Mouse (Mus musculus): ENCODE data around the gene Lama5.
"Not testable (repeated sequence)": the region's sequence is repeated elsewhere in the genome, so short reads cannot be mapped to it uniquely, and the experiment has no call there.

The Lama5 gene

GRCm38 (mm10) chr2:180200681-180201080 lies 25.0 kb downstream of the Lama5 start:
- DNase-seq (ENCODE audit: low read depth, low spot score): no peak

GRCm38 (mm10) chr2:180198782-180199181 lies 26.9 kb downstream of the Lama5 start:
- no peak for DNase-seq (ENCODE audit: low read depth, low spot score)

GRCm38 (mm10) chr2:180197323-180198037 lies 28.2 kb downstream of the Lama5 start:
- DNase-seq (ENCODE audit: low read depth, low spot score): no peak

- DNase-seq (ENCODE audit: low read depth, low spot score): no peak
Observed at GRCm38 (mm10) chr2:180196610-180197322, 28.9 kb downstream of the Lama5 start.

GRCm38 (mm10) chr2:180187362-180187761 lies 38.3 kb downstream of the Lama5 start:
- no peak for DNase-seq (ENCODE audit: low read depth, low spot score)

- no peak for DNase-seq (ENCODE audit: low read depth, low spot score)
Observed at GRCm38 (mm10) chr2:180185686-180186085, 40.0 kb downstream of the Lama5 start.

GRCm38 (mm10) chr2:180184752-180185109 lies 40.9 kb downstream of the Lama5 start:
- no peak for DNase-seq (ENCODE audit: low read depth, low spot score)

- DNase-seq (ENCODE audit: low read depth, low spot score): no peak
Observed at GRCm38 (mm10) chr2:180184011-180184751, 41.5 kb downstream of the Lama5 start.

GRCm38 (mm10) chr2:180181542-180181941 lies 44.1 kb downstream of the Lama5 start:
- no peak for DNase-seq (ENCODE audit: low read depth, low spot score)

- DNase-seq (ENCODE audit: low read depth, low spot score): no peak
Observed at GRCm38 (mm10) chr2:180175725-180176124, 49.9 kb downstream of the Lama5 start.

- DNase-seq (ENCODE audit: low read depth, low spot score): no peak
Observed at GRCm38 (mm10) chr2:180174121-180174520, 51.5 kb downstream of the Lama5 start.

GRCm38 (mm10) chr2:180173711-180174110 lies 51.9 kb downstream of the Lama5 start:
- not testable (repeated sequence) for DNase-seq (ENCODE audit: low read depth, low spot score)

GRCm38 (mm10) chr2:180173163-180173562 lies 52.5 kb downstream of the Lama5 start:
- DNase-seq (ENCODE audit: low read depth, low spot score): no peak

GRCm38 (mm10) chr2:180172152-180172551 lies 53.5 kb downstream of the Lama5 start:
- DNase-seq (ENCODE audit: low read depth, low spot score): no peak

- no peak for DNase-seq (ENCODE audit: low read depth, low spot score)
Observed at GRCm38 (mm10) chr2:180171522-180172070, 54.1 kb downstream of the Lama5 start.

GRCm38 (mm10) chr2:180170806-180171521 lies 54.7 kb downstream of the Lama5 start, which contains the start of gene Adrm1:
TSS of gene Adrm1 (plus strand) at chr2:180171485.
- DNase-seq (ENCODE audit: low read depth, low spot score): peak; percentile 92

- DNase-seq (ENCODE audit: low read depth, low spot score): no peak
Observed at GRCm38 (mm10) chr2:180170151-180170805, 55.4 kb downstream of the Lama5 start.

GRCm38 (mm10) chr2:180166869-180167268 lies 58.8 kb downstream of the Lama5 start:
- DNase-seq (ENCODE audit: low read depth, low spot score): no peak

- no peak for DNase-seq (ENCODE audit: low read depth, low spot score)
Observed at GRCm38 (mm10) chr2:180165855-180166254, 59.8 kb downstream of the Lama5 start.

- no peak for DNase-seq (ENCODE audit: low read depth, low spot score)
Observed at GRCm38 (mm10) chr2:180158627-180159026, 67.0 kb downstream of the Lama5 start.

GRCm38 (mm10) chr2:180154796-180155195 lies 70.9 kb downstream of the Lama5 start:
- no peak for DNase-seq (ENCODE audit: low read depth, low spot score)

Measured in WW6 (cell line).